Mouse (Mus musculus) cerebellum, adult 11-12 months (tissue): Measurements from ENCODE around the gene Gramd1c.

Source experiments
- DNase-seq: peaks from one replicate; pipeline ENCODE4 v3.0.0; 2022

Gene Gramd1c

DNA sequence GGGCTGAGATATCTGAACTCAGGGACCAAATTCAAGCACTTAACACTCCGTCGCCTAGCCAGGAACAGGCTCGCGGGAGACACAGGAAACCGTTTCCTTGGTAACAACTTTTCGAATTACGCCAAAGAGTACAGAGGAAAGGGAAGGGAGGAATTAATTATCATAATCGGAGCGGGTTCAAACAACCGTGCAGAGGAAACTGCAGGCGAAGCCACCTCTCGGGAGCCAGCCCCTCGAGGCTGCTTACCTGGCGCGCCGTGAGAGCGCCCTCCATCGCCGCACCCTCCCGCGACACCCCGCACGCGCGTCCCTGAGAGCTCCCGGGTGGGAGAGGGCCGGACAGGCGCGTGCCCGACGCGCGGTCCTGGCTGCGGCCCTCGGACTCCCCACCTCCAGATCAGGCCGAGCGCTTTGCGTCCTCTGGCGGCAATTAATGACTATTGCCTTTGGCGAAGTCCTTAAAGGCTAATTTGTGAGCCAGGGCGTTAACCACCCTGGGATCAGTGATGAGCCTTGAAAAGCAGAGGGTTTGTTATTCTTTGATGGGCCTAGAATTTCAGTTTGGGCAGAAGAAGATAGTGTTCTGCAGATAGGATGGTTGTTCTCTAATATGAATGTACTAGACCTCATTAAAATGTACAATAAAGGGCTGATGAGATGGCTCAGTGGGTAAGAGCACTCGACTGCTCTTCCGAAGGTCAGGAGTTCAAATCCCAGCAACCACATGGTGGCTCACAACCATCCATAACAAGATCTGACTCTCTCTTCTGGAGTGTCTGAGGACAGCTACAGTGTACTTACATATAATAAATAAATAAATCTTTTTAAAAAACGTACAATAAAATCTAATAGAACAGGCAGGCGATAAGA is at the start of gene Gramd1c:
Gene Gramd1c (minus strand): TSS at position 321 of the 870 bp plus-strand sequence.
- peak; percentile 51 for DNase-seq

DNA sequence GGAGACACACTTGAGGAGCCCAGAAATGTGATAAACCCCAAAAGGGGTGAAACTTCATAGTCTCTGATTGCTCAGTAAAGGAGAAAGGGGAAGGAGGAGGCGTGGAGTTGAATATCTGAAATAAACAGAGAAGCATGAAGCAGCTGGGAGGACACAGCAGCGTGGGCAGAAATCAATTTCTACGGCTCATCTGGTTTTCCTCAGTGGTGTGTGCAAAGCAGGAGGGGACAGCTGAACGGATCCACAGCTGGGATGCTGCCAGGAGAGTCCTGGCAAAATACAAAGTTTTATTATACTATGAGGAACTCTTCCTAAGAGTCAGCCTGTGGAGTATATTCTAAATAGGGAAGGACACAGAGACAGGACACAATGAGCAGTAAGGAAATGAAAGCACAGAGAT is 45.9 kb upstream of the Gramd1c start:
- no peak for DNase-seq

DNA sequence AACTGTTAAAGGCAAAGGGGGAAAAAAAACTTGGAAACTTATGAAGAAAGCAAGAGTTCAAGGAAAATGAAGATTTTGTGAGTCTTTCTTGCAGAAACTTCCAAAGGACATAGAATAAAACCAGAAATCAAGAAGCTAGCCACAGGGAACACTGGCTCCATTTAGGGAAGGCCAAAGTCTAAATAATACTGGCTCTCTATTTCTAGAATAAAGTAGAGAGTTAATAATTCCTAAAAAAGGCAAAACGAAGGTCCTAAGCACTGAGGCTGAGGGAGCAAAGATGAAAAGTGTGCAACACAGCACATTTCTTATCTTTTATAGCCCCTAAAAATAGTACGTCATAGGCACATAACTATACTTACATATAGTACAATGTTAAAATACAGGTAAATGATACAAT is 42.1 kb upstream of the Gramd1c start:
- no peak for DNase-seq

GRCm38 (mm10) chr16:44103806-44104766 is 40.9 kb upstream of the Gramd1c start:
- no peak for DNase-seq

DNA sequence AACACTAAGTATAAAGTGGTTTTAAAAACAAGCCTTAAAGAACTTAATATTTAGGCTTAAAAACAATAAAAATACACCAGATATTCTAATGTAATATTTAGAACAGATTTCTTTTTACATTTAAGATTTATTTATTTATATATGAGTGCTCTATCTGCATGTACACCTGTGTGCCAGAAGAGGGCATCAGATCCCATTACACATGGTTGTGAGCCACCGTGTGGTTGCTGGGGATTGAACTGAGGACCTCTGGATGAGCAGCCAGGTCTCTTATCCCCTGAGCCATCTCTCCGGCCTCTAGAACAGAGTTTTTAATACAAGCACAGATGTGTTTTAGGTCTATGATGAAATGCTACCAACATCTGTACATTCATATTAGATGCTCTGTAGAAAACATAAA is 39.8 kb upstream of the Gramd1c start:
- no peak for DNase-seq

DNA sequence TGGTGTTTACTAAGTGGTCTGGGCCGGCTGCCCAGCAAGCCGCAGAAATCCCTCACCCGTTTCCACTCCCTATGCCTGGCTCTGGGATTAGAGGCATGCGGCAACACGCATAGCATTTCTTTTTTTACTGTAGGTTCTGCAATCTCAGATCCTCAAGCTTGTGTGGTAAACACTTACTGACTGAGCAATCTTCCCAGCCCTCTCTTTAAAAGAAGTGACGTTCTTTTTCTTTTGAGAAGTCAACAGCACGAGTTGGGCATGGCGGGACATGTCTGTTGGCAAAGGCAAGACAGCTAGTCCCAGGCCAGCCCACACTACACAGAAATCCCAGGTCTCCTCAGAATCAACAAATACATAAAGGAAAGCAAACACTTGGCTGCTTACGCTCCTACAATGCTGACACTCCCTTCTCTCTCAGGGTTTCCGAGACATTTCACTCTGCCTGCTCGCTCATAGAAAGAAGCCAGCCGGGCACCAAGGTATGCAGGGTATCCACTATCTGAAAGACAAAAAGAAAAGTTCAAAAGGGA is 38.1 kb upstream of the Gramd1c start:
- DNase-seq = no peak

DNA sequence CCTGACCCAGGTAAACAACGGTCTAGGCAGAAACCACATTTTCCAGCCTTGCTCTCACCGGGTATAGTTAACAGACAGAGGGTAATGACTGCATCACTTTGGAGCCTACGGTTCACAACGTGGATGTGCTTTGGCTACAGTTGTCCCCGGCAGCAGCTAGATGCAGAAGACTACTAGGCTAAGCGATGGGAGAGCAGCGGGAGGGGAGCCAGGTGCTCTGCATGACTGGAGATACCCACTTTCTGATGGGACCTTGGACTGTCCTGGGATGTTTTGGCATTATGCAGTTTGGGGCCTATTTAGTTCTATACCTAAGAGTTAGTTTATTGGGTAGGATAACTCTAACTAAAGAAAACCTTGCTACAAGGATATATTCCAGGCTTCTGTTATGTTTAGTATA is 36.2 kb upstream of the Gramd1c start:
- DNase-seq = no peak

DNA sequence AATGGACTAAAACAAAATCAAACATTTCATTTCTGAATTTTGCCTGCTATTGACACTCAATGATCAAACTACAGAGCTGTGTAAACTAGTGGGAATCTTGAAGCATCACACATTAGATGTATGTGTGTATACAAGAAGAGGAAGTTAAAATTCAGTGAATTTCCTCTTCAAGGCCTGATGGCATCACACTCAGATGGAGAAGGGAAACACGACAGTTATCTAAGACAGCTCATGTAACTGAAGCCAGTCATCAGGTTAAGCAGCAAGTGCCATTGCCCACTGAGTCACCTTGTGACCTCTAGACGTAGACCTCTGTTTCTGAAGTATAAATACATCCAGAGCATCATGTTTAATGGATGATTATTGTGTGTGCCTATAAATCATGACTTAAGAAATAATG is 24.5 kb upstream of the Gramd1c start:
- DNase-seq = no peak

GRCm38 (mm10) chr16:44061341-44061740 is 1.8 kb downstream of the Gramd1c start:
- DNase-seq = no peak

DNA sequence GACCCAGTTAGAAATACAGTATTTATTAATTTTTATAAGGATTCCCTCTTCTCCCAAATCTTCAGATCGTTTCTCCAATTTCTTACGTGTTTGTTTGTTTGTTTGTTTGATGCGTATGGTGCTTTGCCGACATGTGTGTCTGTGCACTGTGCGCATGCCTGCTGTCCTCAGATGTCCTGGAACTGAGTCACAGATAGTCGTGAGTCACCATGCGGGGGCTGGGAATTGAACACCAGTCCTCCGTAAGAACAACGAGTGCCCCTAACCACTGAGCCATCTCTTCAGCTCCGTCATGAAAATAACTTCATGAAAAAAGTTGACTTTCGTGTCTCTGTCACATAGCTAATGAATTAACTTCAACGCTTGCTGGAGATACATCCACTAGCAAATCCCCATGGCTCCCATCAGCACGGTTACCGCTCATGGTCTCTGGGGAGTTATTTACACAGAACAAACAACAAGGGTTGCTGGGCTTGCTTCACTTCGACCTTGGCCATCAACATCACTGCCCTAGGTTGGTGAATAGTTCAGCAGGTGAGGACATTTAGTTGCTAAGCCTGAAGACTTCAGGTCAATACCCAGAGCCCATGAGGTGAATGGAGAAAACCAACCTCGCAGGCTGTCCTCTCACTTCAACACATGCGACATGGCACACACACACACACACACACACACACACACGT is 2.4 kb downstream of the Gramd1c start:
- DNase-seq = no peak

GRCm38 (mm10) chr16:44058745-44059144 is 4.4 kb downstream of the Gramd1c start:
- peak; percentile 17 for DNase-seq

DNA sequence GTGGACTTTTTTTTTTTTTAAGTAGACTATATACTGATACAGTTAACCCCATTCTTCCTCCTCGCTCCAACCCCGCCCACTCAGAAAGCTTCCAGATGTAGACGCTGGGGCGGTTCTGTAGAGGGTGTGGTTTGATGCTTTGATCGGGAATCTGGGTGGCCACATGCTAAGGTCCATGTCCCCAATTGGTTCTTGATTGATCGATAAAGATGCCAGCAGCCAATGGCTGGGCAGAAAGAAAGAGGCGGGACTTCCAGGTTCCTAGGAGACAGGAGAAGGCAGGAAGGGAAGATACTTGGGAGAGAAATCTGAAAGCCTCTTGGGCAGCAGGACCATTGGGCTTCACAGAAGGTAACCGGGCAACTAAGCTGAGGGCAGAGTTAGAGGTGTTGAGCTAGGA is 7.4 kb downstream of the Gramd1c start:
- no peak for DNase-seq

- DNase-seq = no peak
These were observed 9.9 kb downstream of the Gramd1c start for GRCm38 (mm10) chr16:44053265-44053664.

- DNase-seq = no peak
These were observed 10.8 kb downstream of the Gramd1c start for GRCm38 (mm10) chr16:44052390-44052789.

DNA sequence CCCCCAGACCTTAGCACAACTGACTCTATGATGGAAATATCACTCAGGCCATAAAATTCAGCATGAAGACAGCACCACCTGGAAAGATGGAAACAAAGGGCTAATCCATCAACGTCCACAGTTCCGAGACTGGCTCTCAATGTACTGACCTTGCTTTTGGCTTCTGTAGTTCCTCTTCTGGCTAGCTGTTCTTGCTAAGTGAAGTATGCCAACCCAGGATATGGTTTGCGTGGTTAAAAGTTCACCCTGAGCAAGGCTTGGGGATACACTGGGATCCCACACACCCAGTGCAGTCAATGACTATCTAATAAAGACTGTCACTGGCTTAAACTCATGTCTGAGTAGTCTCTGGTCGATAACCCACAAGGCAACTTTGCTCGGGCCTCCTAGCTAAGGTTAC is 13.0 kb downstream of the Gramd1c start:
- no peak for DNase-seq

DNA sequence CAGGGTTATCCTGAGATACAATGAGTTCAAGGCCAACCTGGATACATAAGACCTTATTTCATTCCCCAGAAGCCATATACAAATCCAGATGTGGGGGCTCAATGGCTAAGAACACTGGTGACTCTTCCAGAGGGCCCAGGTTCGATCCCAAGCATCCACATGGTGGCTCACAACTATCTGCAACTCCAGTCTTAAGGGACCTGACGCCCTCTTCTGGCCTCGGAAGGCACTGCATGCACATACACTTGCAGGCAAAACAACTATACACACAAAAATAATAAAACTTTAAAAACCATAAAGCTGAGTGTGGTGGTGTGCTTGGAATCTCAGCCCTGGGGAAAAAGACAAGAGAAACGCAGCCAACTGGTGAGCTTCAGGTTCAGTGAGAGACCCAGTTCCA is 24.0 kb downstream of the Gramd1c start:
- no peak for DNase-seq

DNA sequence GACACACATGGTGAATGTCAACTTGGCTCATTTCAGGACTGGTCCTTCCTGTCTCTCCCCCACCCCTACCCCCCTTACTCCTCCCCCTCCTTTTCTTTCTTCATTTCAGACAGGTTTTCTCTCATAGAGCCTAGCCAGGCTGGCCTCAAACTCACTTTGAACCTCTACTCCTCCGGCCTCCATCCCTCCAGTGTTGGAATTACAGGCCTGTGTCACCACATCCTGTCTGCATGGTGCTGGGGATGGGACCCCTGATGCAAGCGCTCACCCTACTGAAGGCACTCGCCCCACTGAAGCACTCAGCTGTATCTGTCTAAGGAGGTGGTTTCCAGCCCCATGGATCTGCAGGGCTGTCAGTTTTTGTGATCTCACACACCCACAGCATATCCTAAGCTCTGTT is 27.9 kb downstream of the Gramd1c start:
- DNase-seq = no peak

GRCm38 (mm10) chr16:44033365-44033764 is 29.8 kb downstream of the Gramd1c start:
- no peak for DNase-seq

DNA sequence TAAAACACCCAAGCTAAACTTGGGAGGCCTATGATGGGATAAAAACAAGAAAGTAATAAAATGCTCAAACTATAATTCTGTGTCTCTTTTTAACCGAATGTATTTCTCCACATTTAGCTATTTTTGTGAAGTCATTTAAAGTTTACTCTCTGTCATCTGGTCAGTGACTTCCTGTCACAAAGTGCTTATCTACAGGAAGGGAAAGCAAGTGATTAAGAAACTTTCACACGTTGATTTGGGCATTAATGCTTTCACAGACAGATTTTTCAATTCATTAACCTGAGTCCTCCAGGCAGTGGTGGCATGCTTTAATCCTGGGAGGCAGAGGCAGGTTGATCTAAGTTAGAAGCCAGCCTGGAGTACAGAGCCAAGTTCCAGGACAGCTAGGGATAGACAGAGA is 33.9 kb downstream of the Gramd1c start:
- DNase-seq = no peak

DNA sequence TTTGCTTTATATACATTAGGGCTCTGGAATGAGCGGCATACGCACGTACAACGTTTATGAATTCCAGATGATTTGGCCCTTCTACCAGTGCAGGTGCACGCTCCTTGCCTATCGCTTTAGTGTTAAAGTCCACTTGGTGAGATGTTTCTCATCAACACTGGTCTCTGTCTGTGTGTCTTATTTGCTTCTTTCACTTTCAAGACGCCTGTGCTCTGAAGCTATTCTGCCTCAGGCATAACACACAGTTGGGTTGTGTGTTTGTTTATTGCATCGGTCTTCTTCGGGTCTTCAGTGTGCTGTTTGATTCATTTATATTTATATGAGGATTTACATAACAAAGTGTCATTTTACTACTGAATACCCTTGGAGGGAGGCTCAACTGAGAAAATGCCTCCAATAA is 36.3 kb downstream of the Gramd1c start:
- no peak for DNase-seq

GRCm38 (mm10) chr16:44026210-44026609 is 36.9 kb downstream of the Gramd1c start:
- no peak for DNase-seq

GRCm38 (mm10) chr16:44018986-44019548 is 44.1 kb downstream of the Gramd1c start:
- no peak for DNase-seq

- no peak for DNase-seq
These were observed 44.8 kb downstream of the Gramd1c start for GRCm38 (mm10) chr16:44018372-44018771.
